Mouse (Mus musculus) 3134 (cell line): ENCODE data around the gene Nf1.
A peak's percentile ranks its signal among the peaks of the same experiment; 100 is the strongest.

Source experiments
- DNase-seq: peaks from one replicate; pipeline ENCODE4 v3.0.0-alpha.2; 2011; ENCODE audit warnings: low spot score; ENCODE audit not compliant: insufficient read length; ENCODE audit errors: extremely low read depth

Nf1 gene

GRCm38 (mm10) chr11:79457928-79458327, 118.4 kb downstream of the Nf1 start:
- DNase-seq, result no peak

GRCm38 (mm10) chr11:79459846-79460245, 120.4 kb downstream of the Nf1 start:
- no peak for DNase-seq

- no peak for DNase-seq
Measured at GRCm38 (mm10) chr11:79460756-79461450, 121.4 kb downstream of the Nf1 start.

- DNase-seq, result no peak
Measured at GRCm38 (mm10) chr11:79468097-79468496, 128.6 kb downstream of the Nf1 start.

GRCm38 (mm10) chr11:79483392-79483791, 143.9 kb downstream of the Nf1 start:
- no peak for DNase-seq

- DNase-seq, result no peak
Measured at GRCm38 (mm10) chr11:79483876-79484528, 144.5 kb downstream of the Nf1 start.

- DNase-seq, result no peak
Measured at GRCm38 (mm10) chr11:79484721-79485120, 145.2 kb downstream of the Nf1 start.

GRCm38 (mm10) chr11:79494976-79495800, 155.7 kb downstream of the Nf1 start:
- DNase-seq, result peak; percentile 49

GRCm38 (mm10) chr11:79502917-79503316, 163.4 kb downstream of the Nf1 start:
- DNase-seq, result no peak

GRCm38 (mm10) chr11:79503845-79504244, 164.4 kb downstream of the Nf1 start, which contains the start of gene Omg:
Gene Omg, minus strand, starts transcription at chr11:79504084.
- no peak for DNase-seq

- DNase-seq, result no peak
Measured at GRCm38 (mm10) chr11:79504506-79504905, 165.0 kb downstream of the Nf1 start.

- DNase-seq, result no peak
Measured at GRCm38 (mm10) chr11:79511970-79512369, 172.5 kb downstream of the Nf1 start.

GRCm38 (mm10) chr11:79515331-79515730, 175.8 kb downstream of the Nf1 start:
- no peak for DNase-seq

- no peak for DNase-seq
Measured at GRCm38 (mm10) chr11:79515798-79516197, 176.3 kb downstream of the Nf1 start.

- DNase-seq, result peak; percentile 5
Measured at GRCm38 (mm10) chr11:79519299-79519698, 179.8 kb downstream of the Nf1 start.

GRCm38 (mm10) chr11:79519878-79520291, 180.4 kb downstream of the Nf1 start:
- peak; percentile 44 for DNase-seq

GRCm38 (mm10) chr11:79520772-79521171, 181.3 kb downstream of the Nf1 start:
- DNase-seq, result no peak

GRCm38 (mm10) chr11:79521930-79522329, 182.4 kb downstream of the Nf1 start:
- no peak for DNase-seq

GRCm38 (mm10) chr11:79522944-79523343, 183.5 kb downstream of the Nf1 start:
- DNase-seq, result no peak

GRCm38 (mm10) chr11:79523560-79524309, 184.2 kb downstream of the Nf1 start, which contains the start of gene Evi2b:
Gene Evi2b, minus strand, starts transcription at chr11:79523762.
- DNase-seq, result no peak

- DNase-seq, result no peak
Measured at GRCm38 (mm10) chr11:79524310-79524575, 184.8 kb downstream of the Nf1 start.
